Mouse (Mus musculus): Measurements from ENCODE around the gene Arhgap17. TPM values are rescaled to one million over a fixed set of nuclear protein-coding genes. Genes with fewer than 3 reads are reported as not detected.

Arhgap17 gene
- polyA plus RNA-seq, 1 experiment from 2014 or later: 20.3 TPM

GRCm38 (mm10) chr7:123235449-123235848 lies 134.3 kb downstream of the Arhgap17 start:
- Histone ChIP-seq H3K27ac (no peak overlapping the region), H3K27me3 (no peaks in the 10 kb centered on the region), H3K9ac (replicated peaks) (no peak overlapping the region), H3K4me1 (replicated peaks) (no peaks in the 10 kb centered on the region), H3K9me3 (no peaks in the 10 kb centered on the region), H3K4me3 (replicated peaks) (no peak overlapping the region), H3K4me2 (no peak overlapping the region), H3K36me3 (no peaks in the 10 kb centered on the region)
- ATAC-seq (ENCODE audit: insufficient number of reproducible peaks, insufficient read depth, low FRiP score, low TSS enrichment, low read depth): no peak
- 24% methylated on average over 4 of the region's 4 CpGs for WGBS

Other genes with a start within 250 kb of the Arhgap17 start
- gene Tnrc6a, start 246.0 kb downstream of the Arhgap17 start, polyA plus RNA-seq (2016; fragmentation: Nextera tagmentation; extraction: Ambion mirVana): 81.0 and 83.7 TPM in 2 replicates
- gene Slc5a11, start 155.1 kb downstream of the Arhgap17 start, polyA plus RNA-seq (2016; fragmentation: Nextera tagmentation; extraction: Ambion mirVana): 0.51 TPM in 1 of 2 replicates, not detected in the other
- gene Lcmt1, start 131 bp downstream of the Arhgap17 start, polyA plus RNA-seq (2016; fragmentation: Nextera tagmentation; extraction: Ambion mirVana): 50.7 and 52.7 TPM in 2 replicates
- gene Aqp8, start 92.4 kb upstream of the Arhgap17 start, polyA plus RNA-seq (2016; fragmentation: Nextera tagmentation; extraction: Ambion mirVana): 0.41 and 0.73 TPM in 2 replicates
- gene Zkscan2, start 130.5 kb upstream of the Arhgap17 start, polyA plus RNA-seq (2016; fragmentation: Nextera tagmentation; extraction: Ambion mirVana): 5.8 and 6.1 TPM in 2 replicates

All from limb, embryonic 12.5 days (tissue).